Comparison of ENCODE assay signal across 23 mouse cellular contexts in genomic region chr11:75142749-75143148, GRCm38 (mm10). TPM values are rescaled to one million over a fixed set of nuclear protein-coding genes. Genes with fewer than 3 reads are reported as not detected.
DNase-seq lines count a peak whose midpoint lies in the region; ATAC-seq and TF ChIP-seq lines count a peak whose summit lies in the region.
"Had no signal": no experiment of that assay in that cellular context is flagged by ENCODE, and none has a peak within 500 bp of the region (broad histone marks: within the 10 kb centered on the region; RNA-seq: fewer than 3 reads in every experiment).

No protein-coding gene starts in this region.

- no peak overlapping the region for H3K4me2 ChIP-seq in intestine, embryonic 14.5 days (ENCODE audit: low read length)
- H3K4me2 ChIP-seq in intestine, postnatal 0 days (replicated peaks; ENCODE audit: low read depth) = no peak overlapping the region
- H3K4me2 ChIP-seq in embryonic facial prominence, embryonic 14.5 days (ENCODE audit: low read depth, low read length) = no peak overlapping the region
- no peak overlapping the region for H3K4me2 ChIP-seq in limb, embryonic 14.5 days (replicated peaks; ENCODE audit: low read depth, low read length, severe bottlenecking)
- no peak overlapping the region for H3K4me2 ChIP-seq in hindbrain, embryonic 12.5 days (replicated peaks)
- H3K4me2 ChIP-seq: forebrain, embryonic 13.5 days; heart, embryonic 11.5 days; hindbrain, embryonic 15.5 days; liver, embryonic 15.5 days; midbrain, embryonic 13.5 days had no signal

- 63% methylated on average over 4 of the region's 4 CpGs for WGBS in intestine, embryonic 14.5 days
- 69% methylated on average over 4 of the region's 4 CpGs for WGBS in intestine, postnatal 0 days
- 59% methylated on average over 4 of the region's 4 CpGs for WGBS in embryonic facial prominence, embryonic 14.5 days
- WGBS in limb, embryonic 14.5 days = 69% methylated on average over 4 of the region's 4 CpGs
- WGBS in midbrain, embryonic 10.5 days = 90% methylated on average over 4 of the region's 4 CpGs
- 92% methylated on average over 4 of the region's 4 CpGs for WGBS in hindbrain, embryonic 12.5 days

- ATAC-seq in intestine, embryonic 14.5 days (replicated peaks; ENCODE audit: low FRiP score, low TSS enrichment, low read depth) = no peak
- no peak for ATAC-seq in intestine, postnatal 0 days
- ATAC-seq in embryonic facial prominence, embryonic 14.5 days (ENCODE audit: low read depth) = no peak
- no peak for ATAC-seq in limb, embryonic 14.5 days (ENCODE audit: low FRiP score, low read depth)
- no peak for ATAC-seq in hindbrain, embryonic 12.5 days (ENCODE audit: low FRiP score)
- ATAC-seq: forebrain, embryonic 13.5 days; midbrain, embryonic 13.5 days had no signal

- TF ChIP-seq POLR2A in limb, embryonic 14.5 days (IDR thresholded peaks at IDR 0.05; ENCODE audit: borderline replicate concordance, extremely low read depth, insufficient read depth, insufficient read length) = no peak

- TF ChIP-seq CTCF in intestine, postnatal 0 days (IDR thresholded peaks at IDR 0.05; ENCODE audit: low read depth) = no peak

- peak overlapping the region; percentile 90 for H3K27ac ChIP-seq in intestine, embryonic 14.5 days (ENCODE audit: low read depth)
- no peak overlapping the region for H3K27ac ChIP-seq in intestine, postnatal 0 days (ENCODE audit: low read depth, low read length)
- H3K27ac ChIP-seq in embryonic facial prominence, embryonic 14.5 days (replicated peaks; ENCODE audit: low read depth, low read length) = peak overlapping the region; percentile 76; the same call in 1 of the 2 replicates
- peak overlapping the region; percentile 35; the same call in 1 of the 2 replicates for H3K27ac ChIP-seq in limb, embryonic 14.5 days (replicated peaks; ENCODE audit: low read depth, low read length)
- H3K27ac ChIP-seq in midbrain, embryonic 10.5 days (replicated peaks) = no peak overlapping the region
- H3K27ac ChIP-seq in hindbrain, embryonic 12.5 days = no peak overlapping the region
- H3K27ac ChIP-seq: forebrain, embryonic 13.5 days; hindbrain, embryonic 15.5 days; liver, embryonic 15.5 days; macrophage had no signal

- H3K9me3 ChIP-seq in intestine, embryonic 14.5 days (ENCODE audit: control insufficient read depth, low read length) = no peaks in the 10 kb centered on the region
- H3K9me3 ChIP-seq in intestine, postnatal 0 days (ENCODE audit: control insufficient read depth) = no peaks in the 10 kb centered on the region
- H3K9me3 ChIP-seq in embryonic facial prominence, embryonic 14.5 days (ENCODE audit: control insufficient read depth, low read length) = no peaks in the 10 kb centered on the region
- H3K9me3 ChIP-seq in limb, embryonic 14.5 days (ENCODE audit: control insufficient read depth, low read length) = no peaks in the 10 kb centered on the region
- no peaks in the 10 kb centered on the region for H3K9me3 ChIP-seq in midbrain, embryonic 10.5 days (replicated peaks)
- no peaks in the 10 kb centered on the region for H3K9me3 ChIP-seq in hindbrain, embryonic 12.5 days (replicated peaks)
- H3K9me3 ChIP-seq: forebrain, embryonic 13.5 days; hindbrain, embryonic 15.5 days; liver, embryonic 15.5 days; midbrain, embryonic 13.5 days had no signal

- no peaks in the 10 kb centered on the region for H3K27me3 ChIP-seq in intestine, embryonic 14.5 days (replicated peaks; ENCODE audit: control insufficient read depth, insufficient read depth, low read length)
- H3K27me3 ChIP-seq in intestine, postnatal 0 days (replicated peaks; ENCODE audit: control insufficient read depth, insufficient read depth, low read length) = no peaks in the 10 kb centered on the region
- H3K27me3 ChIP-seq in embryonic facial prominence, embryonic 14.5 days (replicated peaks; ENCODE audit: control insufficient read depth, insufficient read depth, low read length) = no peaks in the 10 kb centered on the region
- H3K27me3 ChIP-seq in limb, embryonic 14.5 days (ENCODE audit: control insufficient read depth, insufficient read depth, low read length) = no peaks in the 10 kb centered on the region
- H3K27me3 ChIP-seq in midbrain, embryonic 10.5 days (ENCODE audit: low read depth, poor library complexity, severe bottlenecking) = no peaks in the 10 kb centered on the region
- H3K27me3 ChIP-seq in hindbrain, embryonic 12.5 days = no peaks in the 10 kb centered on the region
- H3K27me3 ChIP-seq: CH12.LX; forebrain, embryonic 13.5 days; hindbrain, embryonic 15.5 days; liver, embryonic 15.5 days; midbrain, embryonic 13.5 days had no signal

- H3K4me3 ChIP-seq in intestine, embryonic 14.5 days (ENCODE audit: low read depth, low read length) = no peak overlapping the region
- H3K4me3 ChIP-seq in intestine, postnatal 0 days (ENCODE audit: low read depth, low read length) = no peak overlapping the region
- no peak overlapping the region for H3K4me3 ChIP-seq in embryonic facial prominence, embryonic 14.5 days (ENCODE audit: low read depth, low read length)
- H3K4me3 ChIP-seq in limb, embryonic 14.5 days (replicated peaks; ENCODE audit: low read length) = no peak overlapping the region
- H3K4me3 ChIP-seq in midbrain, embryonic 10.5 days = no peak overlapping the region
- H3K4me3 ChIP-seq in hindbrain, embryonic 12.5 days = no peak overlapping the region
- H3K4me3 ChIP-seq: forebrain, embryonic 13.5 days; hindbrain, embryonic 15.5 days; liver, embryonic 15.5 days; midbrain, embryonic 13.5 days; myocyte had no signal

- no peak for DNase-seq in intestine, embryonic 14.5 days (ENCODE audit: low spot score)
- DNase-seq in R1 (ENCODE audit: low read depth, low spot score) = peak; percentile 51
- no peak for DNase-seq in embryonic facial prominence, embryonic 14.5 days (ENCODE audit: low spot score)
- DNase-seq in limb, embryonic 14.5 days (ENCODE audit: low spot score) = no peak
- no peak for DNase-seq in neural tube, embryonic 10.5 days (ENCODE audit: extremely low spot score, low spot score)
- no peak for DNase-seq in midbrain, embryonic 10.5 days (ENCODE audit: low spot score)
- DNase-seq: adrenal gland, postnatal 25 days; cerebellum, adult 2 months; gastrocnemius, postnatal 25 days; kidney, adult 9 months; left cerebral cortex, postnatal 4 days; retina, postnatal 1 day; thymus, postnatal 36 days had no signal

- H3K4me1 ChIP-seq in intestine, embryonic 14.5 days (replicated peaks; ENCODE audit: control insufficient read depth, insufficient read depth, low read length) = peaks cover 66% of the 10 kb centered on the region
- peaks cover 28% of the 10 kb centered on the region for H3K4me1 ChIP-seq in intestine, postnatal 0 days (replicated peaks; ENCODE audit: control insufficient read depth, insufficient read depth, low read length)
- H3K4me1 ChIP-seq in embryonic facial prominence, embryonic 14.5 days (ENCODE audit: control insufficient read depth, insufficient read depth, low read length) = peaks cover 60% of the 10 kb centered on the region
- peaks cover 75% of the 10 kb centered on the region for H3K4me1 ChIP-seq in limb, embryonic 14.5 days (ENCODE audit: control insufficient read depth, insufficient read depth, low read length)
- peaks cover 13% of the 10 kb centered on the region for H3K4me1 ChIP-seq in midbrain, embryonic 10.5 days
- H3K4me1 ChIP-seq in hindbrain, embryonic 12.5 days = peaks cover 29% of the 10 kb centered on the region

- H3K9ac ChIP-seq in intestine, embryonic 14.5 days (ENCODE audit: low read length) = no peak overlapping the region
- H3K9ac ChIP-seq in intestine, postnatal 0 days (ENCODE audit: low read depth, low read length) = no peak overlapping the region
- no peak overlapping the region for H3K9ac ChIP-seq in embryonic facial prominence, embryonic 14.5 days (ENCODE audit: low read depth, low read length)
- H3K9ac ChIP-seq in limb, embryonic 14.5 days (ENCODE audit: low read depth, low read length, severe bottlenecking) = no peak overlapping the region
- H3K9ac ChIP-seq in hindbrain, embryonic 12.5 days = no peak overlapping the region
- H3K9ac ChIP-seq: forebrain, embryonic 13.5 days; hindbrain, embryonic 15.5 days; liver, embryonic 15.5 days; midbrain, embryonic 13.5 days had no signal

- H3K36me3 ChIP-seq in intestine, embryonic 14.5 days (ENCODE audit: control insufficient read depth, insufficient read depth, low read length) = peaks cover 20% of the 10 kb centered on the region
- H3K36me3 ChIP-seq in intestine, postnatal 0 days (ENCODE audit: control insufficient read depth, insufficient read depth) = peaks cover 26% of the 10 kb centered on the region
- H3K36me3 ChIP-seq in embryonic facial prominence, embryonic 14.5 days (ENCODE audit: control insufficient read depth, insufficient read depth, low read length) = peaks cover 21% of the 10 kb centered on the region
- peaks cover 14% of the 10 kb centered on the region for H3K36me3 ChIP-seq in limb, embryonic 14.5 days (ENCODE audit: control insufficient read depth, insufficient read depth, low read length)
- H3K36me3 ChIP-seq in midbrain, embryonic 10.5 days = peaks cover 73% of the 10 kb centered on the region
- H3K36me3 ChIP-seq in hindbrain, embryonic 12.5 days = peaks cover 39% of the 10 kb centered on the region

RNA-seq across cellular contexts. Expression of gene Hic1, which starts 26.6 kb away (rescaled TPM):
- 13.0 and 14.5 TPM in 2 replicates for polyA plus RNA-seq in intestine, embryonic 14.5 days (2014; fragmentation: Nextera tagmentation; extraction: Ambion mirVana)
- polyA plus RNA-seq in intestine, postnatal 0 days (2015; fragmentation: Nextera tagmentation; extraction: Ambion mirVana) = 8.6 and 8.8 TPM in 2 replicates
- polyA plus RNA-seq in embryonic facial prominence, embryonic 14.5 days (2014; fragmentation: Nextera tagmentation; extraction: Ambion mirVana) = 13.1 and 17.8 TPM in 2 replicates
- 90.8 and 125 TPM in 2 replicates for polyA plus RNA-seq in limb, embryonic 14.5 days (2012; rRNA removed)
- 21.4 and 24.6 TPM in 2 replicates for polyA plus RNA-seq in limb, embryonic 14.5 days (2014; fragmentation: Nextera tagmentation; extraction: Ambion mirVana)
- 0.32 and 0.57 TPM in 2 replicates for polyA plus RNA-seq in midbrain, embryonic 10.5 days (2016; fragmentation: Nextera tagmentation; extraction: Ambion mirVana)
- 11.3 and 15.8 TPM in 2 replicates for polyA plus RNA-seq in hindbrain, embryonic 12.5 days (2016; fragmentation: Nextera tagmentation; extraction: Ambion mirVana)
- polyA plus RNA-seq: macrophage had no signal

RNA-seq across cellular contexts. Expression of gene Ovca2, which starts 35.9 kb away (rescaled TPM):
- polyA plus RNA-seq in intestine, embryonic 14.5 days (2014; fragmentation: Nextera tagmentation; extraction: Ambion mirVana) = 29.9 and 32.2 TPM in 2 replicates
- 21.6 and 22.4 TPM in 2 replicates for polyA plus RNA-seq in intestine, postnatal 0 days (2015; fragmentation: Nextera tagmentation; extraction: Ambion mirVana)
- 23.1 and 26.5 TPM in 2 replicates for polyA plus RNA-seq in embryonic facial prominence, embryonic 14.5 days (2014; fragmentation: Nextera tagmentation; extraction: Ambion mirVana)
- 22.5 and 25.0 TPM in 2 replicates for polyA plus RNA-seq in limb, embryonic 14.5 days (2012; rRNA removed)
- polyA plus RNA-seq in limb, embryonic 14.5 days (2014; fragmentation: Nextera tagmentation; extraction: Ambion mirVana) = 29.8 and 30.3 TPM in 2 replicates
- polyA plus RNA-seq in midbrain, embryonic 10.5 days (2016; fragmentation: Nextera tagmentation; extraction: Ambion mirVana) = 33.5 and 37.6 TPM in 2 replicates
- polyA plus RNA-seq in hindbrain, embryonic 12.5 days (2016; fragmentation: Nextera tagmentation; extraction: Ambion mirVana) = 23.8 and 24.5 TPM in 2 replicates

RNA-seq across cellular contexts. Expression of gene Dph1, which starts 48.3 kb away (rescaled TPM):
- 27.9 and 31.5 TPM in 2 replicates for polyA plus RNA-seq in intestine, embryonic 14.5 days (2014; fragmentation: Nextera tagmentation; extraction: Ambion mirVana)
- 11.3 and 12.3 TPM in 2 replicates for polyA plus RNA-seq in intestine, postnatal 0 days (2015; fragmentation: Nextera tagmentation; extraction: Ambion mirVana)
- 22.5 and 23.8 TPM in 2 replicates for polyA plus RNA-seq in embryonic facial prominence, embryonic 14.5 days (2014; fragmentation: Nextera tagmentation; extraction: Ambion mirVana)
- polyA plus RNA-seq in limb, embryonic 14.5 days (2012; rRNA removed) = 30.0 and 46.6 TPM in 2 replicates
- 23.1 and 25.5 TPM in 2 replicates for polyA plus RNA-seq in limb, embryonic 14.5 days (2014; fragmentation: Nextera tagmentation; extraction: Ambion mirVana)
- 25.4 and 27.3 TPM in 2 replicates for polyA plus RNA-seq in midbrain, embryonic 10.5 days (2016; fragmentation: Nextera tagmentation; extraction: Ambion mirVana)
- 14.8 and 18.6 TPM in 2 replicates for polyA plus RNA-seq in hindbrain, embryonic 12.5 days (2016; fragmentation: Nextera tagmentation; extraction: Ambion mirVana)

RNA-seq across cellular contexts. Expression of gene Rtn4rl1, which starts 50.8 kb away (rescaled TPM):
- 1.6 and 2.0 TPM in 2 replicates for polyA plus RNA-seq in intestine, embryonic 14.5 days (2014; fragmentation: Nextera tagmentation; extraction: Ambion mirVana)
- 1.5 and 1.8 TPM in 2 replicates for polyA plus RNA-seq in intestine, postnatal 0 days (2015; fragmentation: Nextera tagmentation; extraction: Ambion mirVana)
- 4.9 TPM in 2 replicates for polyA plus RNA-seq in embryonic facial prominence, embryonic 14.5 days (2014; fragmentation: Nextera tagmentation; extraction: Ambion mirVana)
- polyA plus RNA-seq in limb, embryonic 14.5 days (2012; rRNA removed) = 3.4 and 3.9 TPM in 2 replicates
- polyA plus RNA-seq in limb, embryonic 14.5 days (2014; fragmentation: Nextera tagmentation; extraction: Ambion mirVana) = 4.4 and 5.3 TPM in 2 replicates
- 2.3 and 3.0 TPM in 2 replicates for polyA plus RNA-seq in midbrain, embryonic 10.5 days (2016; fragmentation: Nextera tagmentation; extraction: Ambion mirVana)
- 5.1 and 5.8 TPM in 2 replicates for polyA plus RNA-seq in hindbrain, embryonic 12.5 days (2016; fragmentation: Nextera tagmentation; extraction: Ambion mirVana)

Comparison
In these comparisons a context has a peak if more than half of its experiments do, and no peak if none do; other contexts are left out.
1. H3K27ac ChIP-seq: peak in intestine, embryonic 14.5 days (single experiment), embryonic facial prominence, embryonic 14.5 days (single experiment) and limb, embryonic 14.5 days (single experiment); none in intestine, postnatal 0 days (single experiment), midbrain, embryonic 10.5 days (single experiment) and hindbrain, embryonic 12.5 days (single experiment).